Mouse (Mus musculus) liver, embryonic 16.5 days (tissue): ENCODE measurements around the gene Gm37240. TPM values are rescaled to one million over a fixed set of nuclear protein-coding genes. Genes with fewer than 3 reads are reported as not detected.

Experiments
- ATAC-seq: fragments of 200-750 bp; cut with Nextera tagmentation; 2 replicates; pipeline ENCODE4 v1.8.0; 2017; ENCODE audit warnings: low read depth, mild to moderate bottlenecking, moderate number of reproducible peaks, moderate library complexity
- H3K27ac ChIP-seq: fragments of 300-500 bp; sonication (generic); 2 replicates; pipeline ENCODE4 v1.5.1; 2014; ENCODE audit warnings: mild to moderate bottlenecking, low read length
- H3K27me3 ChIP-seq: fragments of 300-500 bp; sonication (generic); 2 replicates; pipeline ENCODE4 v1.6.1; 2014; ENCODE audit warnings: low read depth, low read length, mixed read lengths; ENCODE audit not compliant: control insufficient read depth, insufficient read depth
- H3K36me3 ChIP-seq: fragments of 300-500 bp; sonication (generic); 2 replicates; pipeline ENCODE4 v1.6.1; 2014; ENCODE audit warnings: mild to moderate bottlenecking; ENCODE audit not compliant: control insufficient read depth, insufficient read depth
- H3K4me1 ChIP-seq: fragments of 300-500 bp; sonication (generic); 2 replicates; pipeline ENCODE4 v1.6.1; 2014; ENCODE audit warnings: low read depth, low read length, mixed read lengths; ENCODE audit not compliant: control insufficient read depth
- H3K4me2 ChIP-seq: fragments of 300-500 bp; sonication (generic); 2 replicates; pipeline ENCODE4 v1.6.1; 2014; ENCODE audit warnings: low read depth, low read length, mixed read lengths
- H3K4me3 ChIP-seq: fragments of 300-500 bp; sonication (generic); 2 replicates; pipeline ENCODE4 v1.5.1; 2014; ENCODE audit warnings: low read depth, mild to moderate bottlenecking, low read length
- H3K9ac ChIP-seq: fragments of 300-500 bp; sonication (generic); 2 replicates; pipeline ENCODE4 v1.6.1; 2014; ENCODE audit warnings: low read depth, low read length
- H3K9me3 ChIP-seq: fragments of 300-500 bp; sonication (generic); replicated peaks from 2 replicates; pipeline ENCODE4 v1.6.1; 2016; ENCODE audit warnings: low read length; ENCODE audit not compliant: control insufficient read depth
- WGBS: fragments of 180-500 bp; shearing (Covaris S2); extraction: QIAGEN DNeasy Blood & Tissue Kit; methylation state at CpG from one replicate; pipeline ENCODE4 v1.1.7; 2014; ENCODE audit not compliant: insufficient replicate concordance; 5-methylcytosine and 5-hydroxymethylcytosine counted together
- polyA plus RNA-seq: library from polyadenylated mRNA; unstranded; fragments of >200 nt; fragmentation: Nextera tagmentation; extraction: Ambion mirVana; gene quantifications from 2 replicates; pipeline ENCODE4 v1.2.1, GENCODE M21; 2015

Gene Gm37240
- polyA plus RNA-seq, 1 experiment from 2014 or later, result 0.65 TPM

DNA sequence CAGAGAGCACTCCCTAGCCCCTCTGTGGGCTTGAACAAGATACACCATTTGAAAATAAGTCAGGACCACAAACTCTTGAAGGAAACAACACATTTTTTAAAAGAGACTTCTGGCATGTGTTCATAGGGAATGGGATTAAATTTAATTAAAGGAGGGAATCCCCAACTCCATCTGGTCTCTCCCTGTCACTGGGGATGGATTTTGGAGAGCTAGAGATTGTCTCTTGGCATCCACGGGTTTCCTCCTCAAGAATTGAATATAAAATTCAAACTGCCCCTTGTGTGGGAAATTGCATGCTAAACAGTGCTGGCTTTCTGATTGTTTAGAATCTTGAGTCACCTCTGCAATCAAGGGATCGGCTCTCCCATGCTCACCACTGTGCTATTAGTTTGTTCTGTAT lies 1185.8 kb downstream of the Gm37240 start:
- no peak overlapping the region for H3K4me3 ChIP-seq
- 74% methylated on average over 2 of the region's 2 CpGs for WGBS
- H3K27ac ChIP-seq, result no peak overlapping the region
- no peaks in the 10 kb centered on the region for H3K9me3 ChIP-seq
- no peak for ATAC-seq
- no peaks in the 10 kb centered on the region for H3K27me3 ChIP-seq
- no peak overlapping the region for H3K4me2 ChIP-seq
- H3K36me3 ChIP-seq, result no peaks in the 10 kb centered on the region
- H3K4me1 ChIP-seq, result peaks cover 16% of the 10 kb centered on the region
- no peak overlapping the region for H3K9ac ChIP-seq

DNA sequence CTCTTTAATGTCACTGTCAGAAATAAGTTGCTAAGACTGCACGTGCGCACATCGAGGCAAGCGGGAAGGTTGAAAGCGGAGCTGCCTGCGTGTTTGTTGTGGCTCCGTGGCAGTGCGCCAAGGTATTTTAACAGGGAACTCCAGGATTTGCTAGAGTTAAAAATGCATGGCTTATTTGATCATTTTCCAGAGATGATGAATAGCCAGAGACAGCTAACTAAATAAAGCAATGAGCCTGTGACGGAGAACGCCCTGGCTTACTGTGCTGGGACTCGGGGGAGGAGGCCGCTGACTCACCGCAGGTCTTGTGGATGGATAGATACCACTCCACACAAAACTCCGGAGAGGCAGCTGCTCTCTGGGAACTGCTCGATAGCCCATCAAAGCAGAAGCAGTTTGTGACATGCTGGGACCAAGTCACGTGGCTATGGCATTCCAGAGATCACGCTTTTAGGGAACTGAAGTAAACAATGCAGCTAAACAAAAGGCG lies 1190.8 kb downstream of the Gm37240 start:
- Histone ChIP-seq H3K4me1 (no peaks in the 10 kb centered on the region; the same call in 1 of the 2 replicates), H3K27ac (no peak overlapping the region), H3K27me3 (no peaks in the 10 kb centered on the region), H3K4me3 (no peak overlapping the region), H3K9ac (no peak overlapping the region), H3K4me2 (no peak overlapping the region), H3K9me3 (no peaks in the 10 kb centered on the region), H3K36me3 (no peaks in the 10 kb centered on the region)
- ATAC-seq, result no peak
- WGBS, result 63% methylated on average over 18 of the region's 18 CpGs

- Histone ChIP-seq H3K27me3 (no peaks in the 10 kb centered on the region), H3K4me3 (no peak overlapping the region), H3K27ac (no peak overlapping the region), H3K36me3 (no peaks in the 10 kb centered on the region), H3K9ac (no peak overlapping the region), H3K4me1 (no peaks in the 10 kb centered on the region; the same call in 1 of the 2 replicates), H3K4me2 (no peak overlapping the region), H3K9me3 (no peaks in the 10 kb centered on the region)
- WGBS, result 71% methylated on average over 9 of the region's 9 CpGs
- no peak for ATAC-seq
These were observed 1191.4 kb downstream of the Gm37240 start for GRCm38 (mm10) chr3:84695867-84696361.

DNA sequence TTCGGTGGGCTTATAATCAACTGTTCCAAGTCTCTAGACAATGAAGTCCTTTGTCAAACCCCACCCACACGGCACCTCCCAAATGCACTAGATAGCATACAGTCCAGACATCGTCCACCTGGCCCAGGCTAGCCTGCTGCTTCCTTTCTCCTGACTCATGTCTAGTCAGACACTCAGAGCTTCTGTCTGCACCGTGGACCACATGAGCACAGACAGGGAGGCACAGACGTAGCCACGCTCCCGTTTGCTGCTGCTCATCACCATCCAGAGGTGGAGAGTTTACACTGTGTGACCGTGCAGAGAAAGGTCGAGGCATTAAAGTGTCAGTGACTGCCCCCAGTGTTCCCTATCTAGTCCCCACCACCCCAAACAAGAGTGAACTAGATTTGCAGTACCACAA lies 1191.9 kb downstream of the Gm37240 start:
- ATAC-seq, result no peak
- Histone ChIP-seq H3K4me3 (no peak overlapping the region), H3K4me2 (no peak overlapping the region), H3K27ac (no peak overlapping the region), H3K36me3 (no peaks in the 10 kb centered on the region), H3K27me3 (no peaks in the 10 kb centered on the region), H3K9me3 (no peaks in the 10 kb centered on the region), H3K9ac (no peak overlapping the region), H3K4me1 (no peaks in the 10 kb centered on the region; the same call in 1 of the 2 replicates)
- WGBS, result 68% methylated on average over 9 of the region's 9 CpGs

DNA sequence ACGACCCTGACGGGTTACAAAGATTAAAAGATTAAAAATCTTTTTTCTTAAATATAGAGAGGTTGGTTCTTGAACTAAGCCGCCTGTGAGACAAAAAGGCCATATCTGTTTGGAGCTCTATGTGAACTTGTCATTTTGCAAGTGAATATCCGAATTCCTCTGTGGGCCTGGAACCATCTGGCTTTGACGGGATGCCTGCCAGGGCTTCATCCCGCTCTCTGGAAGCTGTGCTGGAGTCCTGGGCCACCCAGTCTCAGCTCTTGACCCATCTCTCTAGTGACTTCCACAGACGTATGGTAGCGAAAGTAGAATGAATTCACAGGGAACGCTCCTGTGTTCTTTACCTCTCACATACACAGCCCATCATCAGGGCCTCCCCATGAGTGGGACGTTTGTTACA lies 1193.4 kb downstream of the Gm37240 start:
- no peaks in the 10 kb centered on the region for H3K9me3 ChIP-seq
- H3K9ac ChIP-seq, result no peak overlapping the region
- H3K4me2 ChIP-seq, result no peak overlapping the region
- H3K27me3 ChIP-seq, result no peaks in the 10 kb centered on the region
- H3K36me3 ChIP-seq, result no peaks in the 10 kb centered on the region
- H3K4me1 ChIP-seq, result no peaks in the 10 kb centered on the region
- H3K4me3 ChIP-seq, result no peak overlapping the region
- H3K27ac ChIP-seq, result no peak overlapping the region
- WGBS, result 60% methylated on average over 10 of the region's 10 CpGs
- ATAC-seq, result no peak

- no peak for ATAC-seq
- Histone ChIP-seq H3K9ac (no peak overlapping the region), H3K27me3 (no peaks in the 10 kb centered on the region), H3K4me3 (no peak overlapping the region), H3K36me3 (no peaks in the 10 kb centered on the region), H3K4me1 (no peaks in the 10 kb centered on the region), H3K9me3 (no peaks in the 10 kb centered on the region), H3K4me2 (no peak overlapping the region), H3K27ac (no peak overlapping the region)
- WGBS, result 47% methylated on average over 4 of the region's 4 CpGs
These were observed 1194.6 kb downstream of the Gm37240 start for GRCm38 (mm10) chr3:84692647-84693199.

GRCm38 (mm10) chr3:84690091-84690771 lies 1197.1 kb downstream of the Gm37240 start:
- Histone ChIP-seq H3K9me3 (no peaks in the 10 kb centered on the region), H3K36me3 (no peaks in the 10 kb centered on the region), H3K4me2 (no peak overlapping the region), H3K27me3 (no peaks in the 10 kb centered on the region), H3K4me1 (no peaks in the 10 kb centered on the region), H3K9ac (no peak overlapping the region), H3K27ac (no peak overlapping the region), H3K4me3 (no peak overlapping the region)
- ATAC-seq, result no peak
- 64% methylated on average over 7 of the region's 7 CpGs for WGBS

DNA sequence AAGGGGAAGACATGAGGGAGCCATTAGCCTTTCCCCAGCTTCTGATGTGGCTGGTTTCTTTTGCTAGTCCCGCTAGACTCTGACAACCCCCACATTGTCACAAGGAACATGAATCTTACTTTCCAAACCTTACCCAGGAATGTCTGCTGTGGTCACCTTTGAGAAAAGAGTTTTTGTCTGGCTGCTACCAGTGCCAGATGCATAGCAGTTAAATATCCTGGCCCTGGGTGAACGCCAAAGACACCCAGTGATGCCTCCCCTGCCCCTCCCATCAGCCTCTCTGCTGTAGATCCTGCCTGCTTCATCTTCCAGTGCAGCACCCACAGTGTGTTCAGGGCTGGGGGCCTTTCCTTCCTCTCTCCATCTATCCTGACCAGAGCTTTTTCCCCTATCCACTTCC lies 1197.7 kb downstream of the Gm37240 start:
- no peaks in the 10 kb centered on the region for H3K36me3 ChIP-seq
- H3K4me3 ChIP-seq, result no peak overlapping the region
- H3K4me2 ChIP-seq, result no peak overlapping the region
- WGBS, result 53% methylated on average over 2 of the region's 2 CpGs
- H3K27me3 ChIP-seq, result no peaks in the 10 kb centered on the region
- H3K9ac ChIP-seq, result no peak overlapping the region
- no peaks in the 10 kb centered on the region for H3K9me3 ChIP-seq
- no peak for ATAC-seq
- no peaks in the 10 kb centered on the region for H3K4me1 ChIP-seq
- H3K27ac ChIP-seq, result no peak overlapping the region

- H3K4me3 ChIP-seq, result no peak overlapping the region
- no peak for ATAC-seq
- H3K9me3 ChIP-seq, result no peaks in the 10 kb centered on the region
- no peak overlapping the region for H3K9ac ChIP-seq
- no peaks in the 10 kb centered on the region for H3K36me3 ChIP-seq
- H3K4me1 ChIP-seq, result no peaks in the 10 kb centered on the region
- 57% methylated on average over 5 of the region's 5 CpGs for WGBS
- H3K27me3 ChIP-seq, result no peaks in the 10 kb centered on the region
- H3K27ac ChIP-seq, result no peak overlapping the region
- no peak overlapping the region for H3K4me2 ChIP-seq
These were observed 1199.1 kb downstream of the Gm37240 start for GRCm38 (mm10) chr3:84688176-84688575.
